Mouse (Mus musculus) T-helper 2 cell (primary cell): ENCODE data around the gene Tnfrsf25.

Experiments used
- in situ Hi-C: fragments of 300-600 bp; cut with MboI, MseI; formaldehyde crosslinking; loops from one replicate; pipeline ENCODE4 v1.15.1; 2025; ENCODE audit warnings: high pct_unique_total_duplicates

Tnfrsf25 gene

GRCm38 (mm10) chr4:152090191-152090590 lies 25.5 kb upstream of the Tnfrsf25 start:
- in situ Hi-C loops, result no loop called here

GRCm38 (mm10) chr4:152092751-152093293 lies 22.9 kb upstream of the Tnfrsf25 start:
- in situ Hi-C loops, result no loop called here

- in situ Hi-C loops, result no loop called here
These were observed 21.5 kb upstream of the Tnfrsf25 start for GRCm38 (mm10) chr4:152094233-152094632.

GRCm38 (mm10) chr4:152095937-152096910 lies 19.5 kb upstream of the Tnfrsf25 start:
- in situ Hi-C loops, result no loop called here

- in situ Hi-C loops, result no loop called here
These were observed 18.8 kb upstream of the Tnfrsf25 start for GRCm38 (mm10) chr4:152096927-152097326.

DNA sequence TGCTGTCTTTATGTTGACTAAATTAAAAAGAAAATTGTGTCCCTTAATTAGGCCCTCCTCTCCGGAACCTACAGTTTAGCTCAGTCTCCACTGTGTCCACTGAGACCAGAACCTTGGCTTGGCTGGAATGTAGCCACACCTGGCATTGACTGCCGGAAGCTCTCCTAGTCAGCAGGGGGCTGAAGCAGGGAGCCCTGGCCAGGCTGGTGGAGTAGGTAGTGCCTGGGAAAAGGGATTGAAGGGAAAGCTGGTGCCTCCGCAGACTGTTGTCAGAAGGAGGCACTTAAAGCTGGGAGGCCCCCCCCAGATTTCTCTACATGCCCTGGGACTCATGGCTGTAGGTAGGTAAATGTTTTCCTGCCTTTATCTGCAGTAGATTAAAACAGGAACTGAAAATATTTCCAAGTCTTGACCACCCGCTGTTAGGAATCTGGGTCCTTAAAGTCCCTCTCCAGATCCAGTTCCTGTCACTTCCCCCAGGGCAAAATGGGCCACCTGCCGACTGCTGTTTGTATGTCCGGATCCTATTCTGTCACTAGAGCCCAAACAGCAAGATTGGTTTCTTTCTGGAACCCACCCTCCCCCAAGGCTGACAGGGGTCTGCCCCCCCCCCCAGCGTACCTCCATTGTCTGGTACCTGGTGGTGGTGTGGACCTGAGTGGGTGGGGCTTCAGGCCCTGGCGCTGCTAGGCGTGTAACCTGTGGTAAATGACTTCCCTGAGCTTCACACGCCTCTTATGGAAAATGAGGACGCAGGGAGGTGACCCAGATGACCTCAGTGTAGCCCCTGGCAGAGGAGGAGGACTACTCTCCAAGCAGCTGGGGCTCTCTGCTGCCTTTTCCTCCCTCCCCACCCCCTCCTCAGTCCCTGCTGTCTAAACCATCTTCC lies 17.6 kb upstream of the Tnfrsf25 start:
- in situ Hi-C loops, result no loop called here

DNA sequence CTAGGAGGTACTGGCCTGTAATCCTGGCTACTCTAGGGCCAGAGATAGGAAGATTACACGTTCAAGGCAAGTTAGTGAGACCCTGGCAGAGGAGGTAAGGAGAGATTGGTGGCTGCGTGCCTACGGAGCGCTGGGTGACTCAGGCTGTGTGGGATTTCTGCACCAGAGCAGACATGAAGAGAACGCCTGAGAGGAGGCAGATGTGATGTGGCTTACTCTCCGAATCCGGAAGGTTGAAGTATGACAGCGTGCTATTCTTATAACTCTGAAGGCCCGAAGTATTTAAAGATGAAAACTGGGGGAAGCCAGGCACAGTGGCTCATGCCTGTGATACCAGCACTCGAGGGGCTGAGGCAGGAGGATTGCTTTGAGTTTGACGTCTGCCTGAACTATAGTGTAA lies 15.2 kb upstream of the Tnfrsf25 start:
- in situ Hi-C loops, result no loop called here

- in situ Hi-C loops, result no loop called here
These were observed 14.6 kb upstream of the Tnfrsf25 start for GRCm38 (mm10) chr4:152101081-152101653.

DNA sequence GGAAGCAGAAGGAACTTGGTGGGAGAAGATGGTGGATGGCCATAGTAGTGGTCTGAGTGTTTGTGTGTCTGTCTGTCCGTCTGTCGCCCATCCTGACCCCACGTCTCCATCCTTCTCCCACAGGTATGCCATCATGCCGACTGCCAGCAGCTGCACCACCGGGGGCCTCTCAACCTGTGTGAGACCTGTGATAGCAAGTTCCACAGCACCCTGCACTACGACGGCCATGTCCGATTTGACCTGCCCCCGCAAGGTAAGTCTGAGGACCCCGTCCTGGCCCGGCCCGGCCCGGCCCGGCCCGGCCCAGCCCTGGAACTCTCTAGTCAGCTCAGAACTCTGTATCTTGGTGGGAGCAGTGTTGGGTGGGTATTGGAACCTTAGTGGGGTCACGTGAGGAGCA lies 13.8 kb upstream of the Tnfrsf25 start:
- in situ Hi-C loops, result no loop called here

GRCm38 (mm10) chr4:152103025-152103424 lies 12.7 kb upstream of the Tnfrsf25 start:
- in situ Hi-C loops, result no loop called here

GRCm38 (mm10) chr4:152106746-152107145 lies 9.0 kb upstream of the Tnfrsf25 start:
- in situ Hi-C loops, result no loop called here

DNA sequence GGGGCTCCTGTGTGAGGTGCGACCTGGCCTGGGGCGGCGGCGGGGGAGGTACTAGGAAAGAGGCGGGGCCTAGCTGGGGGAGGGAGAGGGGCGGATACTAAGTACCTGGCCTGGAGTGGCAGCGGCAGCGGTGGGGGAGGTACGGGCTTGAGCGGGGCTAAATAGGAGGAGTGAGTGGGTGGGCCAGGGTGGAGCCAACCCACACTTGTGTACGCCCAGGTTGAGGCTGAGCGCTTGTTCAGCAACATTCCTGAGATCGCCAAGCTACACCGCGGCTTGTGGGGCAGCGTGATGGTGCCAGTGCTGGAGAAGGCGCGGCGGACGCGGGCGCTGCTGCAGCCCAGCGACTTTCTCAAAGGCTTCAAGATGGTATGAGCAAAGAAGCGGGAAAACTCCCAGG lies 8.2 kb upstream of the Tnfrsf25 start:
- in situ Hi-C loops, result no loop called here

GRCm38 (mm10) chr4:152107971-152108509 lies 7.7 kb upstream of the Tnfrsf25 start:
- in situ Hi-C loops, result no loop called here

DNA sequence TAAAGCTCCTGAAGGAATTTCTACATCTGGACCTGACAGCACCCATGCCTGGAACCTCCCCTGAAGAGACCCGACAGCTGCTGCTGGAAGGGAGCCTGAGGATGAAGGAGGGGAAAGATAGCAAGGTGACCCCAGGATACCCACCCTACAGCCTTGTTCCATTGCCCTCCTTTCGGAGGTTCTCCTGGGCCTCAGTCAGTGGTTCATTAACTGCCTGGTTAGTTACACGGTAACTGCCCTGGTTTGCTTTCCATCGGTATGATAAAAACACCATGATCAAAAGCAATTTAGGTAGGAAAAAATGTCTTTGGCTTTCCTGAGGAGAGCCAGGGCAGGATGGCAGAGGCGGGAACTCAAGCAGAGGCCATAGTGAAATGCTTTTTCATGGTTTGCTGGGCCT lies 7.1 kb upstream of the Tnfrsf25 start:
- in situ Hi-C loops, result no loop called here

DNA sequence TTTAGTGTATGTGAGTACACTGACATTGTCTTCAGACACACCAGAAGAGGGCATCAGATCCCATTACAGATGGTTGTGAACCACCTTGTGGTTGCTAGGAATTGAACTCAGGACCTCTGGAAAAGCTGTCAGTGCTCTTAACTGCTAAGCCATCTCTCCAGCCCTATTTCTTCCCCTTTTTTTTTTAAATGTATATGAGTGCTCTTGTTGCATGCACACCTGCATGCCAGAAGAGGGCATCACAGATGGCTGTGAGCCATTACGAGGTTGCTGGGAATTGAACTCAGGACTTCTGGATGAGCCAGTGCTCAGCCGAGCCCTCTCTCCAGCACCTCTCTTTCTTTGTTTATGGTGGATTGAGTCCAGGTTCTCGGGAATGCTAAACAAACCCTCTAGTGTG lies 6.2 kb upstream of the Tnfrsf25 start:
- in situ Hi-C loops, result no loop called here

DNA sequence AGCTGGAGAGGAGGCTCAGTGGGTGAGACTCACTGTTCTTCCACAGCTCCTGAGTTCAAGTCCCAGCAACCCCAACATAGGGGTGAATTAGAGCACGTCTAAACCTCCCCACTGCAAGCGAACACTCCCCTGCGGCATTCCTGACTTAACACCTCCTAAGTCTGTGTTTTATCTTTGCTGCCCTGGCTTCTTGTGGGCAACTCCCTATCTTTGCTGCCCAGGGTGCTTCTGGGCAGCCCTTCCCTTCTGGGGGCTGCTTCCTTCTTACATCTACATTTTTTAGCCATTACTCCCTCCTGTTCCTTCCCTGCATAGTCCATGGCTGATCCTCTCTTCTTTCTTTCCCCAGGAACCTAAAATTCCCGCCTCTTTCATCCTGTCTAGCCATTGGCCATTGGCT lies 5.0 kb upstream of the Tnfrsf25 start:
- in situ Hi-C loops, result no loop called here

DNA sequence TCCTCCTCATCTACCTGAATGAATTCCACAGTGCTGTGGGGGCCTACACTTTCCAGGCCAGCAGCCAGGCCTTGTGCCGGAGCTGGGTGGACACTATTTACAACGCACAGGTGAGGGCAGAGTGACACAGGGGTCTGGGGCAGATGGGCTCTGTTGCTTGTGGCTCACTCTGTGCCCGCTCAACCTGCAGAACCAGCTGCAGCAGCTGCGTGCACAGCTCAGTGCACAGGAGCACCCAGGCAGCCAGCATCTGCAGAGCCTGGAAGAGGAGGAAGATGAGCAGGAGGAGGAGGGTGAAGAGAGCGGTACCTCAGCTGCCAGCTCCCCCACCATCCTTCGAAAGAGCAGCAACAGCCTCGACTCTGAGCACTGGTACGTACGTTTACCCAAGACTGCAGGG lies 3.4 kb upstream of the Tnfrsf25 start:
- in situ Hi-C loops, result no loop called here

- in situ Hi-C loops, result no loop called here
These were observed 1.7 kb upstream of the Tnfrsf25 start for GRCm38 (mm10) chr4:152114080-152114479.

GRCm38 (mm10) chr4:152117538-152117937 lies 1.8 kb downstream of the Tnfrsf25 start:
- in situ Hi-C loops, result no loop called here

DNA sequence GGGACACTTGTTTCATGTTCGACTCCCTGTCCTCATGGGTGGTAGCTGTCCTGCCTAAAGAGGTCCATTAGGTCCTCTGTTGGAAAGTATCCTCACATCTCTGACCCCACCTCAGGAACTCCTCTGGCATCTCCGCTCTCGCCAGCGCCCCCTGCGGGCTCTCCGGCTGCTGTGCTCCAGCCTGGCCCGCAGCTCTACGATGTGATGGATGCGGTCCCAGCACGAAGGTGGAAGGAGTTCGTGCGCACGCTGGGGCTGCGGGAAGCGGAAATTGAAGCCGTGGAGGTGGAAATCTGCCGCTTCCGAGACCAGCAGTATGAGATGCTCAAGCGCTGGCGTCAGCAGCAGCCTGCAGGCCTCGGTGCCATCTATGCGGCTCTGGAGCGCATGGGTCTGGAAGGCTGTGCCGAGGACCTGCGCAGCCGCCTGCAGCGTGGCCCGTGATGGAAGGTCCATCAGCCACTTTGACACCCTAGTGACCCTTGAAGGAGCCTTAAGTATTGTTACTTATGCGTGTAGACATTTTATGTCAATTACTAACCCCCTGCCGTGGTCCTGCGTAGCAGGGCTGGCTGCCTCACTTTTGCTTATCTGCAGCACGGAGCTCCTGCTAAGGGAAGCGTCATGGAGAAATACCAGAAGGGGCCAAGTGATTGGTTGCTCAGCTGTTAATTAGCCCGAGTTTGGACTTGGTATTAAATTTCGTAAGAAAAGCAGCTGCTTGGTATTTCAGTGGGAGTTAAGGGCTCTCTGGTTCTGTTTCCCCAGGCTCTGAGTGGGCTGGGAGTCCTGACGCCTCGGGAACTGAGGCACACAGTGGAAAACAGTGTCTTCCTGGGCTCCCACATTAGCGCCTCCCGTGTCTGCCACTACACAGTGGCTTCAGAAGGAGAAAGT lies 3.9 kb downstream of the Tnfrsf25 start:
- in situ Hi-C loops, result no loop called here
